Mouse (Mus musculus) gastrocnemius, adult 18-20 months (tissue): Measurements from ENCODE around the gene Olfr1500. TPM values are rescaled to one million over a fixed set of nuclear protein-coding genes. Genes with fewer than 3 reads are reported as not detected.
"Not testable (repeated sequence)": the region's sequence is repeated elsewhere in the genome, so short reads cannot be mapped to it uniquely, and the experiment has no call there.

Experiments
- DNase-seq: peaks from one replicate; pipeline ENCODE4 v3.0.0; 2021; ENCODE audit warnings: low spot score
- long read RNA-seq, 2 experiments: library from polyadenylated mRNA; stranded (forward); transcript quantifications; one replicate each; pipeline ENCODE4 v2.0.0; 2021
- total RNA-seq, 2 experiments: library from RNA; stranded (reverse); gene quantifications; 2 replicates each; pipeline ENCODE4 v1.2.3; 2021

Gene Olfr1500
- not detected for total RNA-seq
- long read RNA-seq, experiment 1 = 0 reads
- long read RNA-seq, experiment 2 = 0 reads

DNA sequence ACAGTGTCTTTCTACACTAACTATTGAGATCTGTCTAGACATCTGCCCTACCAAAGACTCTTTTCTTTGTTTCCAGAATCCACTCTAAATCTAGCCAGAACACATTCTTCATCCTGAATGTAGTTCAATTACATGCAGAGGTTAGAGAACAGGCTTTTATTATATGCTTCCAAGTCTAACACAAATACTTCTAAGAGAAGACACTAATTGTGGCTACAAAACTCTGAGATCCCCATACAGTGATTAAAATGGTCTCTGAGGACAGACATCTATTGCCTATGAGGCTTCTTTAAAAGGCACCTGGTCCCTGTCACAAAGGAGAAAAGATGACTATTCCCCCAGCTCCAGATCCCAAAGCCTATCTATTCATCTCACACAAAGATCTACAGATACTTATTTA is at the start of gene Olfr1500:
Olfr1500 (minus strand) TSS at position 101 of the 400 bp plus-strand sequence.
- DNase-seq = no peak

DNA sequence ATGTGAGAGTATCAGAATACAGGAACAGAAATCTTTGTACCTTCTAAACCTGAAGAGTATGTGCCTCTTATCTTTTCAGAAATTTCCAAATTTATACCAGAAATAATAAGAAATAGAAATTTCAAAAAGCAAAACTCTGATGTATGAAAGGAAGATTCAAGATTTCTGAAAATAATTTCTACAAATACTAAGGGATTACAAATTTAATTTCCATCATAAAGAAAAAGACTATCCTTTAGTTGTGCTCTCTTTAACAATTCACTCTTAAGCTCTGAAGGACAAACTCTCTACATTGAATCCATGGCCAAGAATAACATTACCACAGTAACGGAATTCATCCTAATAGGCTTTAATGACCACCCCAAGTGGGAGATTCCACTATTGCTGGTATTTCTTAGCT is 31.2 kb upstream of the Olfr1500 start, which contains the start of gene Olfr1502:
Olfr1502 (plus strand) TSS at position 301 of the 400 bp plus-strand sequence.
- no peak for DNase-seq

DNA sequence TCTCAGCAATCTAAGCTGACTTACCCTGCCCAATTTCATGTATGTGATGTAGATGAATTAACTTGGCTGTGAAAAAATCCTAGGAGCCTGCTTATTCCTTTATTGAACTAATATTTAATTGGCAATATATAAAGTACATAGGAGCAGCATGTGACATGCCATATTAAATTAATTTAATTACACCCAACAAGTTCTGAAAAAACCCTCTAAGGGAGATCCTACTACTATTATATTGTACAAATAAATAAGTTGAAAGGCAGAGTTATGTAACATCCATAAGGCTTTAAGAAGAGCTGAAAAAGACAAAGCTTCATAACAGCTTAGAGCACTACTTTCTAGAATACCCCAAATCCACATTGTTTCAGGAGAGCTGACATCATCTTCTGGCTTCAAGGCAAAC is 20.3 kb upstream of the Olfr1500 start, which contains the start of gene Olfr1501:
Olfr1501 (minus strand) TSS at position 101 of the 400 bp plus-strand sequence.
- not testable (repeated sequence) for DNase-seq

DNA sequence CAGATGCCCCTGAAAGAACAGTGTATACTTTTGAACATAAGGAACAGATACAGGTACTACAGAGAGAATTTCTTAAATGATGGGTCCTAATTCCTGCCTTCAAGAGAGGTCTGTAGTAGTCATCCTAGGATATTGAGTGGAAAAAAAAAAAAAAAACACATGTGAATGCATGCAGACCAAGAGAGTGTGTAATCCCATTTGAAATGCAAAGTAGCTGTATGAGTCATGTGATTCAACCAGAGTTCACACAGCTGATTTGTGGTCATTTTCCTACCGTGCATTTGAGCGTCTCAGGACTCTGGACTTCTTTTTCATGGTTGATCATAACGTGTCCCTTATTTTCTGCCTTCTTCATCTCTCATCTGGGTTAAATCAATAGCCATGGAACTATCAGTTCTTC is 1.8 kb downstream of the Olfr1500 start:
- DNase-seq = no peak

DNA sequence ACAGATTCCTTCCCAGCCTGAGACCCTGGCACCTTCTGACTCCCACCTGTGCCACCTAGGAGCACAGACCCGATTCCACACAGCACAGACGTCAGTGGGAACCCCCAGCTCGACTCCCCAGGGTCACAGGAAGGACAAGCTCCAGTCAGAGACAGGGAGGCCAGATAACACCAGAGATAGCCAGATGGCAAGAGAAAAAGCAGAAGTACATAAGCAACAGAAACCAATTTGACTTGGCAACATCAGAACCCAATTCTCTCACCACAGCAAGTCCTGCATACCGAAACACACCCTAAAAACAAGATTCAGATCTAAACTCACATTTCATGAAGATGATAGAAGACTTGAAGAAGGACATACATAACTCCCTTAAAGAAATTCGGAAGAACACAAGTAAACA is 9.4 kb downstream of the Olfr1500 start:
- DNase-seq = no peak

DNA sequence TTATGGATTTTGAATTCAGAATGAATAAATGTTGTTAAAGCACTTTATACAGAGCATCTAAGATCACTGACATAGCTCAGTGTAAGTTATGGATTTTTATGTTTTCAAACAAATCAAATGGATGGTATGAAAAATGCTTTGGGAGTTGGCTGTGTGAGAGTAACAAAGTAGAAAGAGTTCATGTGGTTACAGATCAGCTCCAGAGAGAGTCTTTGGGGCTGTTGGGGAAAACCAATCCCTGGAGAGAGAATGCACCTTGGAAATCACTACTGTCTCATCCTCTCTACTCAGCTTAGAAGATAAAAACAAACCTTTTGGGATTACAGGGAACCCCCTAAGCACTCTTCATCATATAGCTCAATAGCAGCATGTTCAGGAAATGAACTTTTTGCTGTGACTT is 10.9 kb downstream of the Olfr1500 start, which contains the start of gene Olfr1499:
Olfr1499 (minus strand) TSS at position 101 of the 400 bp plus-strand sequence.
- no peak for DNase-seq

DNA sequence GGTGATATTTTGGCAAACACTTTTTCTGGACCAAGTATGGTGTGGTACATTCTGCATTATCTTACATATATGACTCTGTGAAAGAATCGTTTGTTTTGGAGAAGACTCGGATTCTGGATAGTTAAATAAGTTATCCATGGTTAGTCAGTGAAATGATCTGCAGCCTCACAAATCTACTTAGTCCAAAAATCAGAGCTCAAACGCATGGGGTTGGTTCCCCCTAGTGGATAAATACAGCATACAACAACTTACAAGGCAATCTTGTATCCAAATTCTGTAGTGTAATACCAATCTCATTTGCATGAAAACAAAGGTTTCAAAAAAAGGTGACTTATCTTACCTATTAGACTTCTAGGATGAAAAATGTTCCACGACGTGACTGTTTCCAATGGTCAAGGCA is 11.5 kb downstream of the Olfr1500 start:
- DNase-seq = no peak

DNA sequence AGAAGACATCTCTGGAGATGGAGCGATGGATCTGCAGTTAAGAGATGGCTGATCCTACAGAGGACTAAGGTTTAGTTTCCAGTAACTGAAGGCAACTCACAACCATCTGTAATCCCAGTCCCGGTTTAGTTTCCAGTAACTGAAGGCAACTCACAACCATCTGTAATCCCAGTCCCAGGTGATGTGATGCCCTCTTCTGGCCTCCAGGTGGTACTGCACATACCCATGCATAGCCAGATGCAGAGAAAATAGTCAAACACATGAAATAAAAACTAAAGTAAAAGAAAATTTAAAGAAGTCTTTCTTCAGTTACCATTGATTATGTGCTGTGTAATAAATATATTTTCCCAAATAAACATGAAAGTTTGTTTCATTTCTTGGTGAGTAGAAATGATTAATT is 17.5 kb downstream of the Olfr1500 start:
- no peak for DNase-seq

DNA sequence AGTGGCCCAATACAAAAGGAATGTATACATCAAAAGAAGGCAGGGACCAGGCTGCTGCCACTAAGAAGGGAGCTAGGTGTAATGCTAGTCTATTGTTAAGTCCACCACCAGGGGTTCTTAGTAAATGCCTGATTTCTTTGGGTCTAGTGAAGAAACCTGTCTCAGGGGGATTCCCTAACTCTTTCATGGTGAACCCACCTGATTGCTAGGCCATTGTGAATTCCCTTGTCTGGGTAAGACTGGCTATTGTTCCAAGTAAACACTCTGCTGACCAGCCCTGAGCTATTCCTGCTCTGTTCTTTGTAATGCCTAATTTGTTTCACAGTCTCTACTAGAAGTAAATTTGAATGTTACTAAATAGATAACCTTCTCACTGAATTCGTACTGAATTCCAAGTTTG is 24.8 kb downstream of the Olfr1500 start:
- DNase-seq = not testable (repeated sequence)

DNA sequence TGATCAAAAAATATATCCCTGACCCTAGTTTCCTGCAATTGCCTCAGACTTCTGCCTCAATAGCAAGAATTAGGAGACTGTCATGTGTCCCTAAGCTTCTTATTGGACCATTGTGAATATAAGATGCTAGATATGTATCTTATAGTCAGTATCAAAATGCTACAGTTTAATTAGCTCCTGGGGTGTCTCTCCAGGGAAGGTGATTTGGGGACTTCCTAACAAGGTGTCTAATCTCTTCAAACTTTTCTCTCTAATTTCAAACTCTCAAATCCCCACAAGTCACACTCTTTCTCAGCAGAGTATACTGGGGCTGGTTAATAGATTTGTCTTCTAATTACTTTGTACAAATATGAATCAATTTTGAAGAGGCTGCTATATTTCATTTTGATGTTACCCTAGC is 32.2 kb downstream of the Olfr1500 start, which contains the start of gene Olfr1497:
Olfr1497 (minus strand) TSS at position 101 of the 400 bp plus-strand sequence.
- DNase-seq = no peak

DNA sequence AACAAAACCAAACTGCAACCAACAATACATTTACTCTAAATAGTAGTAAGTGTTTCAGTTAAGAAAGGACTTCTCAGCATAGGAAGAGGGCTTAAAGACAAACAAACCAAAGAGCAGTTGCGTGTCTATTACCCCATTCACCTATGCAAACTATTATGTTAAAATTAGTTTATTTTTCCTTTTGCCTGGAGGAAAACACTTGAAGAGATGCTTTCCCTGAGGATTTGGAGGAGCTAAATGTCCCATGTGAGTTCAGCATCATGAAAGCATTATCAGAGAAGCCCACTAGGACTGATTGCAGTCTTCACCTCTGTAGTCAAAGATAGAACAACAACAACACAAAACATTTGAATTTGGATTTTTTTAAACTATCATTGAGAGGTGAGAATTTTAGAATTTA is 52.7 kb downstream of the Olfr1500 start, which contains the start of gene Olfr1496:
Olfr1496 (plus strand) TSS at position 301 of the 400 bp plus-strand sequence.
- DNase-seq = no peak

Other genes starting within 250 kb of the Olfr1500 start
- gene Olfr1484, start 247.0 kb downstream of the Olfr1500 start, total RNA-seq = not detected
- not detected for gene Olfr1487, start 213.1 kb downstream of the Olfr1500 start, total RNA-seq
- gene Olfr1489, start 198.9 kb downstream of the Olfr1500 start, total RNA-seq = not detected
- not detected for gene Olfr1490, start 179.4 kb downstream of the Olfr1500 start, total RNA-seq
- not detected for gene Olfr1491, start 133.2 kb downstream of the Olfr1500 start, total RNA-seq
- gene Olfr1493-ps1, start 107.2 kb downstream of the Olfr1500 start, total RNA-seq = not detected
- not detected for gene Olfr1494, start 90.8 kb downstream of the Olfr1500 start, total RNA-seq
- not detected for gene Olfr1495, start 65.9 kb downstream of the Olfr1500 start, total RNA-seq
- not detected for gene Olfr1496, start 52.6 kb downstream of the Olfr1500 start, total RNA-seq
- gene Olfr1497, start 32.3 kb downstream of the Olfr1500 start, total RNA-seq = not detected
- gene Olfr1499, start 11.0 kb downstream of the Olfr1500 start, total RNA-seq = not detected
- gene Olfr1501, start 20.2 kb upstream of the Olfr1500 start, total RNA-seq = not detected
- gene Olfr1502, start 31.3 kb upstream of the Olfr1500 start, total RNA-seq = not detected
- not detected for gene Olfr1504, start 67.4 kb upstream of the Olfr1500 start, total RNA-seq
- not detected for gene Olfr1505, start 83.0 kb upstream of the Olfr1500 start, total RNA-seq